Mouse (Mus musculus) naive thymus-derived CD4-positive, alpha-beta T cell, adult 2 months (primary cell): ENCODE measurements around the gene Gm10273.
A peak's percentile ranks its signal among the peaks of the same experiment; 100 is the strongest.

Source experiments
- DNase-seq: peaks from one replicate; pipeline ENCODE4 v3.0.0-alpha.2; 2011; ENCODE audit warnings: low read depth

Gm10273 gene

DNA sequence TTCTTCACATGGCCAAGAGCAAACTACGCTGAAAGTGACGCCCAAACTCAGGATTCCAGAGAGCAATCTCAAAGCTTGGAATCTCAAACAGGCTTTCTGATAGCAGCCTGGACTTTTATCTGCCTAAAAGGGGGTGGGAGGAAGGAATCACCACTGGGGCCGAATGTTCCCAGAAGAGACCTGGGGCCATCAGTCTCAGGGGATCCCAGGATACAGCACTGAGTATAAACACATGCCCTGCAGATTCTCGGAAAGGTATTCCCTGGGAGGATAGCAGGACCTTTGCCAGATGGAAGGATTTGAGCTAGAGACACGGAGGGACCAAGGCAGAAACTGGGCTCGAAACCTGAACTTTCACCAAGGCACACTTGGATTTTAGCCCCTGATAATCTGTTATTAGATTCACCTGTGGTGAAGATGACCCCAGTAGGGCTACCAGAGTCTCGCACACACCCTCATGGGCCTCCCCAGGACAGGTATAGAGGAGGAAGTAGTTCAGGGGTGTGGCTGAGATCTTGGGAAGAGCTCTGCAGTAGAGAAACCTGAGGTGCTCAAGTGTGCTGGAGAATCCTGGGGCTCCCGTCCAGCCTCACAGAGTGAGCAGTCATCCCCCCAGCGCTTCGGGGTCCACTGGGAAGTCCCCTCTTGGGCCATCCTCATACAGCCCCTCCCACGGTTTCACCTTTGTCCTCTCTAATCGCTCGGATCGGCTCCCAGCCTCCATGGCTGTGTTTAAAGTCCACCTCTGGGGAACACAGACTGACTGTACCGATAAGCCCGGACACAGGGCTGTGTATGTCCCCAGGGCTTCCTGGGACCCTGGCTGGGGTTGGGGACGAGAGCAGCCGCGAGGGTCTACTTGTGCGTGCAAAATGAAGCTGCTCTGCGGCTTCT, 7.7 kb downstream of the Gm10273 start, which contains the start of gene Pla2g12b:
Gene Pla2g12b, plus strand, starts transcription at position 762 of the 894 bp plus-strand sequence.
- no peak for DNase-seq

DNA sequence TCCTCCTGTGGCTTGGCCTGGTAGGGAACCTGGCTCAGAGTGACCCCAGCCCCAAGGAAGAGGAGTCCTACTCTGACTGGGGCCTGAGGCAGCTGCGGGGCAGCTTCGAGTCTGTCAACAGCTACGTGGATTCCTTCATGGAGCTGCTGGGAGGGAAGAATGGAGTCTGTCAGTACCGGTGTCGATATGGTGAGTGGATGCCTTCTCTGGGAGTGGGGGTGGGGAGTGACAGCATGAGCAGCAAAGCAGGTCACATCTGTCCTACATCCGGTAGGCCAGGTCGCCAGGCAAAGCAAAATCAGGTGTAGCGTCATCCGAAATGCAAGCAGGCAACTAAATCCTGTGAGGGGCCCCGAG, 8.3 kb downstream of the Gm10273 start:
- no peak for DNase-seq

DNA sequence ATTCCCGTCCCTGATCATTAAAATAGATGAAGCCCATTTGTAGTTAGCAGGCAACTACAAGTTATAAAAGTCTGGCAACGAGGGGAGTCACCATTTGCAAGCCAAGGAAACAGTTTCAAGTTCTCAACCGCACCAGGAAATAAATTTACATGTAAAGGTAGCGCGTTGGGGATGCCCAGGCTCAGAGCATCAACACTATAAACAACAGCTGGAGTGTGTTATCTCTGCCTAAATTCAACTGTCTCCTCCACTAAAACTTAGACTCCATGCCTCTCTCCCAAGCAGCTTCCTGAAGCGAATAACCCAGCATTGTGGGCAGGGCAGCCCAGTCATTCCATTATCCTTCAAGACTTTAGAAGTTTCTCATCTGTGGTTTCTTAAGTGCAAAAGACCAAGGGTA, 13.1 kb downstream of the Gm10273 start:
- no peak for DNase-seq

DNA sequence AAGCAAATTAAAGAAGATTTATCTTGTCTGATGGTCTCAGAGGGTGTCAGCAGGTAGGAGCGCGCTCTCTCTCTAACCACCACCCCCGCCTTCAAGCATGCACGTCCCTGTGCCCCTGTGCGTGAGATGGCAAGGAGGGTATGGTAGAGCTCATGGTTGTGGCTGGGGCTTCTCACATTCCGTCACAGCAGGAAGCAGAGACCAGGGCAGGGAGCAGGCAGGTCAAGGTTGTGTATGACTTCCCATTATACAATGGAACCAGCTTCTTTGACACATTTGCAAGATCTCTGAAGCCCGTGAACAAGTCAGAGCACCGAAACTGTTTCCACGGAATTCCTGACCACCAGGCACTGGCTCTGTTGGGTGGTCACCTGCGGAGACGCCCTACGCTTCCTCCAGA, 14.8 kb downstream of the Gm10273 start:
- no peak for DNase-seq

DNA sequence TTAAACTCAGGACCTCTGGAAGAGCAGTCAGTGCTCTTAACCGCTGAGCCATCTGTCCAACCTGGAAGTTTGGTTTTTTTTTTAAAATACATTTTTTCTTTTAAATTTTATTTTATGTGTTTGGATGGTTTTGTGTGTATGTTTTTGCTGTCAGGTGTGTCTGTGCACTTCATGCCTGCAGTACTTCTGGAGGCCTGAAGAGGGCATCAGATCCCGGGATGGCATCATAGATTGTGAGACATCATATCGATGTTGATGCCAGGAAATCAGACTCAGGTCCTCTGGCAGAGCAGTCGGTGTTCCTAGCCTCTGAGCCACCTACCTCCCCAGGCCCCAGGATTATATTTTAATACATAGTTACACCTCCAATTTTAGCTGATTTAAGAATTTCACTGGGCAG, 18.3 kb downstream of the Gm10273 start:
- no peak for DNase-seq

DNA sequence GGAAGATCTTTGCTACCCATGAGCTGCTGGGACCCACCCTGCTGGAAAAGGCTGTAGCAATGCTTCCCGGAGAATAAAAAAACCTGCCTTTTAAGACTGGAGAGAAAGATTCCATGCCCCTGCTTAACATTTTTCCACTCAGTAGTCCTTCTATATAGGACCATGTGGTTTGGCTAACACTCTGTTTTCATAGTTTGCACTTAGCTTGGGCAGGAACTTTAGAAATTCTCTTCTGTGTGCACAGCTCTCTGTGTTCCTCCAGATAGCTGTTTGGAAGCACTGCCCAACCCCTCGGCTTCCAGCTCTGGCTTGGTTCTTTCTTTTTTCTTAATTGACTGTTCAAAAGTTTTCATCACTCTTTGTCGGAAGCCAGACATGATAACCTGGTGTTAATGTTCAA, 21.2 kb downstream of the Gm10273 start:
- DNase-seq: no peak

DNA sequence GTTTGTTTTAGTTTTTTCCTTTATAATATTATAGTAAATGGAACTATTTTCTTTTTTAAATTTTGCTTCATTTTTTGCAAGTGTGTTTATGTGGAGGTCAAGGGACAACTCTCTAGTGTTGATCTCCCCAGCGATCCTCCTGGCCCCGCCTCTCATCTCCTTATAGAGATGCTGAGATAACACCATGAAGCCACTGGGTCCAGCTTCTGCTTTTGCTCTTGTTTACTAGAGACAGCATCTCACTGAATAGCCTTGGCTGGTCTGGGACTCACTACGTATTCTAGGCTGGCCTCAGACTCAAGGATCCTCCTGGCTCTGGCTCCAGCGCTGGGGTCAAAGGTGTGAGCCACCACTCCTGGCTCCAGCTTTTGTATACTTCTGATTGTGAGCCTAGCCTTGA, 24.1 kb downstream of the Gm10273 start:
- DNase-seq: no peak

DNA sequence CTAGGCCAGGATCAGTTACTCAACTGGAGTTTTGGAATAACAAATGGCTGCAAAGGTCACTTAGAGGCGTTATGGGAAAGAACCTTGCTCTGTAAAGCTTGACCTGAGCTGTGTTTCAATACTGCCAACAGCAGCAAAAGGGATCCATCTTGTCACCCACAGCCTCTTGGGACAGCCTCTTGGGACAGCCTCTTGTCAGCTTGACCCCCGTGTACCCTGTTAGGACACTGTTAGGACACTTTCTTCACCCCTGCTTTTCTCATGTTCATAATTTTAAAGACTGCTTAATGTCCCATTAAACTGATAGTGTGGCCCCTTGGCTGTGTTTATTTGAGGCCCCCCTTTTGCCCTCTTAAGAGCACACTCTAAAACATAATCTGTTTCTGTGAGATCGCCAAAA, 29.0 kb downstream of the Gm10273 start:
- DNase-seq: no peak

DNA sequence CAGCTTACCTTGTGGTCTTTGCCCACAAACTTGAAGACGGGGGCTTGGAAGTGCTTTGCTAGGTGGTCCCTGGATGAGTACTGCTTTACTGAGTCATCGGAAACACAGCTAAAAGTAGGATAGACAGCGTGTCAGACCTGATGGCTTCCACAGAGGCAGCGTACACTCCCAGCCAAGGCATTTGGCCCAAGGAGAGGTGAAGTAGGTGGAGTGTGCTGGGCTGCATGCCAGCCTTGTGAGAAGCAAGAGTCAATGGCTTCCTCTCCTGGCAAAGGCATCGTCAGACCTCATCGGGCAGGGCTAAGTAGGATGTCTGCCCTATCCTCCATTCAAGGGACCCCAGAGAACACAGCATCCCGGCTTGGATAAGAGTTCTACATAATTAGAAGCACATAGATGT, 29.9 kb downstream of the Gm10273 start:
- DNase-seq: no peak

DNA sequence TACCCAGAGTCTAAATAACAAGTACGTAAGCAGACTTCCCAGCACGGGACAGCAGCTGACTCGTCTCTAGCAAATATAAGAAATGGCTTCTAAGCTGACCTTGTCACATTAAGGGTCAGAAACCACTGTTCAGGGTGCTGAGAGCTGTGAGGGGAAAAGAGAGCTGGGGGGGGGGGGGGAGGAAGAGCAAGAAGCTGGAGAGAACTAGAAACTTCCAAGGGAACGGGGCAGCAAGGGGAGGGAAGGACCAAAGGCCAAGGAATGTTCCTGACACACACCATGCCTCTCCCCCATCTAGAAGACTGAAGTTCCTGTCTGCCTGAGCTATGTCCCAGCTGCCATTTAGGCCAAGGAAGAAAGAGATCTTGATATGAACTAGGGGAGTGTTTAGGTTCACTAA, 30.9 kb downstream of the Gm10273 start:
- DNase-seq: no peak

DNA sequence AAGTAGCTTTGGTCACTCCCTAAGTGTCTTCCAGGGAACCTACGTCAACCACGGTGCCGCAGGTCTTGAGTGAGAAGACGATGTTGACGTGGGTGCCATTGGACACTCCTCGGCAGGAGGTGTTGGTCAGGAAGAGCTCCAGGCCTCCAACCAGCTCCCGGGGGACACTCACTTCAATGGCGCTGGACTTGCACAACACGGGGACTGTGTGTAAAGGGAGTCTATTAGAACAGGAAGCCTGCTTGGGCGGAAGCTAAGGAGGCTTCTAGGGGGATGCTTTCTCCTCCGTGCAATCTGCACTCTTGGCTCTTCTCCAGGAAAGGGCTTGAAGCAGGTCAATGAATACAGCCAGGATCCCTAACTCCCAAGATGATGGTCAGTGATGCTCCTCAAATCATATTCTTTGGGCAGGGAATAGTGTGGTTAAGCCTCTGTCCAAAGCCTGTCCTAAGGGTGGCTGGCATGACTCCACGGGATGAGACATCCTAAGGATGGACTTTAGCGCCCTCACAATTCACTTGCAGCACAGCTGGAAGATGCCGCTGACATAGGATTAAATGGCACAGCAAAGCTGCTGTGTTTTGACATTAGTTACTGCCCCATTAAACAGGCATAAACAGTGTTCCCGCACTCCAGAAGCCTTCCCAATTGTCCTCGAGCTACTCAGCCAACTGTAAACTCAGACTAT, 34.2 kb downstream of the Gm10273 start:
- no peak for DNase-seq

DNA sequence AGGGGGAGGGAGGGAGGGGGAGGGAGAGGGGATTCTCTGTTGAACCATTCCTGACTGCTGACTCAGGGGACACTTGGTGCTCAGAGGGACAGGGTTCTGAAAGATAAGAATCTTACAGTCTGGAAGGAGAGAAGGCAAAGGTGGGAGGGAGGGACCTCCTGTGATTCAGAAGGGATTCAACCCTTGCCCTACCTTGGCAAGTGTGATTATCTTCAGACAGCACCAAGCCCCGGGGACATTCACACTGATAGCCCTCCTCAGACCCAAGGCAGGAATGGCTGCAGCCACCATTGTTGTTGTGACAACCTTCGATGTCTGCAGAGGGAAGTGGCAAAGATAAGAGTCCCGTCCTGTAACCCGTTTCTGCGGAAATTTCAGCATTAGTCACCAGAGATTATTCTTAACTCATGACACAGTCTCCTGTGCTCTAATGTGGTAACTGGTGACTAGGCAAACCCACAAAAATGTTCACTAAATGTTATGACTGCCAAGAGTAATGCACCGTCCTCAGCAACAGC, 35.3 kb downstream of the Gm10273 start:
- peak; percentile 40 for DNase-seq

DNA sequence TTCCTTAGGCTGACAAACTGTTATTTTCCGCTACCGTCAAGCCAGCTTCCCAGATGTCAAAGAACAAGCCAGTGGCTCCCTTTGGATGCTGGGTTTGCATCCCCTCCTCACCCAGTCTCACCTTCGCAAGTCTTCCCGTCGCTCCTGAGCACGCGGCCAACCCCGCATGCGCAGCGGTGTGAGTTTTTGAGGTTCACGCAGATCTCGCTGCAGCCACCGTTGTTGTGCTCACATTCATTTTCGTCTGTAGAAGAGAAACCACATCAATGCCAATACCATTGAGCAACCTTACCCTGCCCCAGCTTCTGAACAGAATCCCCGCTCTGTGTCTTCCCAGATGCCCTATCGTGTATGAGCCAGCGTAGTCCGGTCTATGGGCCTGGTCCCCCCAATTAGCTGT, 40.3 kb downstream of the Gm10273 start:
- peak; percentile 70 for DNase-seq

DNA sequence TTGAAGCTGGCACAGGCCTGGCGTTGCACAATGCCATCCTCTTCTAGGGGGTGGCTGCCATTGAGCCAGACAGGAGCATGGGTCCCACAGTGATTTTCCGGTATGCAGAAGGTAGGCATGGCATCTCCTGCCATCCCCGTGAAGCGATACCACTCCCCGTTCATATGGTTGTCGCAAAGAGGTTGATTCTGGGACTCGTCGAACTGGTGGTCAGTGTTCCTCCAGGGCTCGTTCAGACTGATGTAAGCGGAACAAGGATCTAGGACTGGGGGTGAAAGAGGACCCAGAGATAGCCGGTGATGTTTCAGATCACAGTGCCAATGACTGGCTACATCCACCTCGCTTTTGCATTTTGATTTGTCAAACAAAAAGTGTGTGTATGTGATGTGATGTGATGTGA, 43.2 kb downstream of the Gm10273 start:
- no peak for DNase-seq

DNA sequence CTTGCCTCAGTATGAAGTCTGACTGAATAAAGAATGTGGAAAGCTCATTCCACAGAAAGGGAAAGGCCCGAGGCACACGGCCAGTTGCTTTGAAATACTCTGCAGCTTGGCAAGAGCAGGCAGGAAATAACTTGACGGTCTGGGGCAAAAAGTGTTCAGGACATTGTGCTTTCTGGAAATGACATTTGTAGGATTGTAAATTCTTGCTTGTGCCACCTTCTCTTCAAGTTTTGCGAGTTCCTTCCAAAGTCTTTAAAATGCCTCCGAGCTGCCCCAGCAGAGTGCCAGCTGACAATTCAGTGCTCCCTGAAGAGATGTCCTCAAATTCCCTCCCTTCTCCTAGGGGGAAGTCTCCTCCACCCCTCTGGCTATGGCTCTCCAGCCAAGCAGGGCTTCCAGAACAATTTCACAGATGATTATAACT, 44.1 kb downstream of the Gm10273 start:
- DNase-seq: no peak

DNA sequence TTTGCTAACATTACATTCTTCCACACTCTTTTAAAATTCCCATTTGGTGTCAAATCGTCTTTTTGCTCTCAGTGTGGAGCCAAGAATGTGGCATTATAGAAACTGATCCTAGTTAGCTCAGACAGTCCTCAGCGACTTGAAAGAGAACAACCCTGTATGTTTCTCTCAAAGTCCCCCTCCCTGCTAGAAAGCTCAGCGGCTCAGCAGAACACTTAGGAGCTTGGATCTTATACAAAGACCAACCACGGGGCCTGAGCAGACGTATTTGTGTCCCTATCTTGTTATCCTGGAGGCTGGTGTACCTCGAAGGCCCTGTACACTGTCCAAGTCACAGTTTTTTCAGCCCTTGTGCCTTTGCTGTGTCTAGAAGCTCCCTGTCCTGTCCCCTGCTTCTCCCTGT, 44.7 kb downstream of the Gm10273 start:
- no peak for DNase-seq

DNA sequence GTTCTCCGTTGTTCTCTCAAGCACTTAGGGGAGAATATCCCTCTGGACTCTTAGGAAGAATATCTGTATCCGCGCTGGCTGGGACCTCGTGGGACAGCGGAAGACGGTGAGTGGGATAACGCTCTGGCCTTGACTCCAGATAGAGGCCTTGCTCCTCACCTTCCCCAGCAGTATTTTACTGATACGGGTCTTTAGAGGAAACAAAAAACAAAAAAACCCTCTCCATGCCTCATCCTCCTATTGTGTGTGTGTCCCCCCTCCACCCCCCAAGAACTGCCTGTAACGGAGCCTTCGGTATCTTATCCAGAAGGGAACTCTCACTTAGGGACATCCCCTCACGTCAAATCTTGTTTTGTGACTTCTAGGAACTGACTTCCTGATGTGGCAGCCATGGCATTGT, 46.3 kb downstream of the Gm10273 start, which contains the start of gene Oit3:
Gene Oit3, minus strand, starts transcription at position 44 of the 400 bp plus-strand sequence.
- no peak for DNase-seq

DNA sequence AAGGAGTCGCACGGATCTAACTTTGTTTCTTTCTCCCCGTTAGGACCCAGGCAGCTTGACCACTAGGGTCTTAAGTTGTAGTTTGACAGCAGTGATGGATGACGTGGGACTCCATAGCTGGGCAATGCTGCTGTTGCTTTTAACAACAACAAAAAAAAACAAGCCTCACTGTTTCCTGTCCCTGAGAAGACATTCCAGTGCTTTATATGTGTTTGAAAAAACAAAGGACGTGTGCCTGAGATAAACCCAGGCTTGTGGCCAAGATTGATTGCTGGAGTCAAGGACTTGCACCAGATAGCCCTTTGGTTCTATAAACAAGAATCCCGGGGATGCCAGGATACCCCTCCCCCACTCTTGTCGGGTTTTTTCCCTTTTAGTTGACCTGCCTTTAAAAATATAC, 47.8 kb downstream of the Gm10273 start:
- DNase-seq: no peak

DNA sequence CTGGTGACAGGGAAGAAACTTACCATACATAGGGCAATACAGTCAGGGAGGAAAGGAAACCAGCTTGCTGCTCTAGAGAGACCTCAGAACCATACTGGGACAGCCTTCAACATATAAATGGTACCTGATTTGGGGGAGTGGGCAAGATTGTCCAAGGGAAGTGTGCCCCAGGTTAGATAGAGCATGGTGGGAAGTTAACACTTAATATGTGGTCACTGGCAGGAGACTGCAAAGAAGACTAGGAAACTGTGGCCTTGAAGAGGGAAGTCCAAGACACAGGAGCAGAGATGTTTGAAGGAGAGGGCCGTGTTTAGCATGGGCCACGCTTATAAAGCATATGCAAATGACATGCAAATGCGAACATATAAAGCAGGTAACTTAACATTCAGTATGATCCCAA, 48.7 kb downstream of the Gm10273 start:
- DNase-seq: no peak

DNA sequence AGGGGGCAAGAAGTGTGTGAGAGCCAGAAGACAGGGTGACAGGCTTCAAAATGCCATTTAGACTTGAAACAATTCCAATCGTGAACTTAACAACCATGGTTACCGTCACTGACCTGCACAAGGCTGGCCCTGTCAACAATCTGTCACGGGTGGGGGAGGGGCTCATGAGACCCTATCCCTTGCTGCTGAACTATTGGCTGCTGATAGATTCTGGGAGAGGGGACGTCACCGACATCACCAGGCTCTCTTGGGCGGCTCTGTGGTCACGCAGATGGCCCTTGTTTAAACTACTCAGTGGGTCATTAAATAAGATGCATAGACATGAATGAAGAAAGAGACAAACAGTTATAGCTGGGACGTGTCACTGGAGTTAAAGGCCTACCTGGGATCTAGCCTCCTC, 49.2 kb downstream of the Gm10273 start:
- no peak for DNase-seq
